Mouse (Mus musculus) MN1 (cell line): Measurements from ENCODE around the gene Nodal.

Source experiments
- DNase-seq: peaks from one replicate; pipeline ENCODE4 v3.0.0-alpha.2; 2016; ENCODE audit warnings: low spot score

The Nodal gene

DNA sequence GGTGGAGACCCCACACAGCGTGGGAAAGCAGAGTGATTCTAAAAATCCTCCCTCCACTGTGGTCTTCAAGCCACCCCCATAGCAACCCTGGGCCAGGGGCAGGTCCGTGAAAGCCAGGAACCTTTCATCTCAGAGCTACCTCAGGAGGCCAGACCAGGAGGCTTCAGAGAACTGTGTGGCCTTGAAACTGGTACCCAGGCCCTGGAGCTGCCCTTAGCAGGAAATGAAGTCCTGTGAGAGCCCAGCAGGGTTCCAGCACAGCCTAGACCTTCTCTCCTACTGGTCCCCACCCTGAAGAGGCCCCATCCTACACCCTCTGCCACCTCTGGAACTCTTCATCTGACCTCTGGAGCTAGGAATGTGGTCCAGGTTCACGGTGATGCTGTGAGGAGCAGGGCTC lies 19.6 kb upstream of the Nodal start:
- no peak for DNase-seq

GRCm38 (mm10) chr10:61399156-61399734 lies 18.5 kb upstream of the Nodal start:
- peak; percentile 82 for DNase-seq

- no peak for DNase-seq
Measured at GRCm38 (mm10) chr10:61400407-61400806, 17.4 kb upstream of the Nodal start.

DNA sequence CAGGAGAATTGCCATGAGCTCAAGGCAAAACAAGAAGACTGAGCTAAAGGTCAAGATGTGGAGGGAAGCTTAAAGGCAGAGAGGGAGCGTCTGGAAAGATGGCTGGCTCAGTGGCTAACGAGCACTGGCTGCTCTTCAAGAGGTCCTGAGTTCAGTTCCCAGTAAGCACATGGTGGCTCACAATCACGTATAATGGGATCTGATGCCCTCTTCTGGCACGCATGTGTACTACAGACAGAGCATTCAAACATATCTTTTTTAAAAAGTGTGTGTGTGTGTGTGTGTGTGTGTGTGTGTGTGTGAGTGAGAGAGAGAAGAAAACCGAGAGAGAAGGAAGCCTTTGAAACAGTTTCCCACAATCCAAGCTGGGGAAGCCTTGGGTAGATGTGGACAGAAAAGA lies 15.3 kb upstream of the Nodal start:
- no peak for DNase-seq

DNA sequence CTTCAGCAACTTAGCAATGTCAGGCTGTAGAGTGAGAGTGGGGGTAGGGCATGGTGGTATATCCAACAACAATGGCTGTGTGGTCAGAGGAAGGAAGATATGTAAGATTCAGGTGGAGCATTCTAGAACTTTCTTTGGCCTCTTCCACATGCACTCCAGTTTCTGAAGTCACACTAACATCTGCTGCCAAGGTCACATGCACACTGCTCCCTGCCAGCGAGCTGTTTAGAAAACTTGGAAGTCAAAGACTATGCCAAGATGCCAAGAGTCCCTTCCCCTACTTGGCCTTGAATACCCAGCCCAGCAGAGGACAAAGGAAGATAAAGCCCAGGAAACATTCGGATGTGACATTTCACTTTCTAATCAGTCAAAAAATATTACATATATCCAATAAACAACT lies 14.9 kb upstream of the Nodal start:
- DNase-seq: no peak

- no peak for DNase-seq
Measured at GRCm38 (mm10) chr10:61405958-61406357, 11.8 kb upstream of the Nodal start.

GRCm38 (mm10) chr10:61409776-61410175 lies 8.0 kb upstream of the Nodal start:
- DNase-seq: no peak

GRCm38 (mm10) chr10:61410193-61410592 lies 7.6 kb upstream of the Nodal start:
- no peak for DNase-seq

DNA sequence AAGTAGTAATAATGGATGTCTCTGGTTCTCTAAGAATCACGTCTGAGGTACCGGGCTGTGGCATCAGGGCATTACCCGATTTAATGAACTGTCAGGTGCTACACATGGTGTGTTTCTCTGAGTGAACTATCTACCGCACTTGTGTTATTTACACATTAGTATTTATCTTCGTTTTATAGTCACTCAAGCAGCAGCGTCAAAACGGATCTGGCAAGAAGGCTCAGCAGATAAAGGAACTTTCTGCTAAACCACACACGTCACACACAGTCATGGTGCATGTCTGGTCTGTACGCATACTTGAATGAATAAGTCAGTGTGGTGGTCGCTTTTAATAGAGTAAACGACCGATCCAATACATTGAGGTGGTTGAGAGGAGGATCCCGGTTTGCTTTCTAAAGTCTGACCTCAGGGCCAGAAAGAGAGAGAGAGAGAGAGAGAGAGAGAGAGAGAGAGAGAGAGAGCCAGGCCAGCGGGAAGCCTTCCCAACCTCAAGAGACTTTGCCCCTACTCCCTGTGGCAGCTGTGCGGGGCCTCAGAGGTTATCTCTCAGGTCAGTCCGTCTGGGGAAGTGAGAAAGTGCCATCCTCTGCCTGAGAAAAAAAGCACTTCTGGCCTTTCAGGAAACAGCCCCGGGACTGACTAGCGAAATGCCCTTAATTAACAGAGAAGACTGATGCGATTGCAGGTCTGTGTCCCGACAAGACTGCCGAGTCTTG lies 4.7 kb upstream of the Nodal start:
- peak; percentile 36 for DNase-seq

DNA sequence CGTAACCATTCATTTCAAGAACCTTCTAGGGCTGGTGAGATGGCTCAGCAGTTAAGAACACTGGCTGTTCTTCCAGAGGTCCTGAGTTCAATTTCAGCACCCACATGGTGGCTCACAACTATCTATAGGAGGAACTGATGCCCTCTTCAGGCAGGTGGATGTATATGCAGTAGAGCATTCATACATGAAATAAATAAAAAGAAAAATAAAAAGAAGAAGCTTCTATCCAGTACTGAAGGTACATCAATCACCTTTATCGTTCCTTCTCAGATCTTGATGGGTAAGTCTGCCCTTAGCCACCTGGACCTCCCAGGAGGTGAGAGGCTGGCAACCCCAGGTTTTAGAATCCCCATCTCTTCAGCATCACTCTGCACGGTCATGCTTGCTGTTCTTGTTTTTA lies 2.5 kb upstream of the Nodal start:
- no peak for DNase-seq

DNA sequence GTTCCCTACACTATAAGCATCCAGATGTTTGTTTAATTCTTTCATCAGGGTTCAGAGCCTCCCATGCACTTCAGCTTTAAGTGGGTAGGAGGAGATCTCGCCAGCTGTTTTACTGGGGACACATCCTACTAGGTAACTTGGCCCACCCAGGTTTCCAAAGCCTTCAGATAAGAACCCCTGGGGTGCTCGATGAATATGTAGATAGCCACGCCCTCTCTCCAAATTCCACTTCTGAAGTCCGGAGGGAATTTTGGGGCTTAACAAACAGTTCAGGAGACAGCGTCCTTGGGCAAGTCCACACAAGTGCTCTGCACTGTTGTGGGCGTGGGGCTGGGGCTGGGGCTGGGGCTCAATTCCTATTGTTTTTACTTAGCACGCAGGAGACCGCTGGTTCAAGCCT lies 1.9 kb upstream of the Nodal start:
- no peak for DNase-seq

DNA sequence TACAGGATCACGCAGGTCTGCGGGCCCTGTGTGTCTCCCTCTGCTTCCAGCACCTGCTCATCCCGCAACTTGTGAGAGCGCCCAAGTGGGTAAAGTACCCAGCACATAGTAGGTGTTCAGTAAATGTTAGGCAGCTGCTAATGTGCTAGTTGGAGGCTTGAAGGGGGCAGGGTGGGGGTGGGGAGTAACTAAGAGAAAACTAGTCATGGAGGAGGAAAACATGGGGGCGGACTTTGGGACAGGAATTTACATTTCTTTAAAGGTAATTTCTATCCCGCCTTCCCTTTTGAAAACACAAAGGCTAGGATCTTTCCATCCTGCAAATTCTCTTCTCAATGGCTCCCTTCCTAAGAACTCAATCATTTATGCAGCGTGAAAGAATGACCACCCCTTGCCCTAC lies 1.2 kb upstream of the Nodal start:
- DNase-seq: no peak

DNA sequence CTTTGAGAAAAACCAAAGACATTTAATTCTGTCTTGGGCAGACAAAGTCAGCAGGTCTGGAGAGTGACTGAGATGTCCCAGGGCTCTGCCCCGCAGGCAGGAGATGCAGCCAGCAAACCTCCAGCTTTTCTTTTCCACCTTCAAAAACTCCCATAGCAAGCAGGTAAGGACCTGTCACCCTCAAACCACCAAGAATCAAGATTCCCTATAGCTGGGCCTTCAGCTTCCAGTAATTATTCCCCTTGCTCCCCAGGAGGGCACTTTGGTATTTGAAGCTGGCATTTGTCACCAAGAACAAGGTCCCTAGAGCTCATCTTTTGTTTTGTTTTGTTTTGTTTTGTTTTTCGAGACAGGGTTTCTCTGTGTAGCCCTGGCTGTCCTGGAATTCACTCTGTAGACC lies 726 bp upstream of the Nodal start:
- no peak for DNase-seq

DNA sequence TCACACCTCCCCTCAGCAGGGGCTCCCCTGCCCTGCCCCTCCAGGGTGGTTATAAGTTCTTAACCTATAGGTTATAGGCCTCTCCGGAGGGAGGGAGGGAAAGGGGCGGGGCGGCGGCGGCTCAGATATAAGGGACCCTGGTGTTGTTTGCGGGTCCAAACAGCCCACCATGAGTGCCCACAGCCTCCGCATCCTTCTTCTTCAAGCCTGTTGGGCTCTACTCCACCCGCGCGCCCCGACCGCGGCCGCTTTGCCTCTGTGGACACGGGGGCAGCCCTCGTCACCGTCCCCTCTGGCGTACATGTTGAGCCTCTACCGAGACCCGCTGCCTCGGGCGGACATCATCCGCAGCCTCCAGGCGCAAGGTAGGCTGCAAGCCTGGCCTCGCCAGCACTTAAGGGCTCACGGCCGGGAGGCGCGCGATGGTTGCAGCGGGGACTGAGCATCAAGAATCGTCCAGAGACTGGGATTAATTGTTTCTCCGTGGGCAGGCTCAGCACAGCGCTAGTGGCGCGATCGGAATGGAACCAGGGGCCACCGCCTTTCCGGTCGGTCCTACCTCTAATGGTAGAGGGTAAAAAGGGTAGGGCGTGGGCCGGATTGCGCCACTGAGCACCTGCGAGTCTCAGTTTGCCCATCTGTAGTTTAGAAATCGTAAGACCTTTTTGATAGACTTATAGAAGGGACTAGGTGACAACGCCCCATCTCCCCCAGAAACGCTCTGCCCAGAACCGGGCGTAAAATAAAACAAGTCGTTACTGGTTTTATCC lies 544 bp downstream of the Nodal start:
- no peak for DNase-seq

GRCm38 (mm10) chr10:61419146-61419545 lies 1.4 kb downstream of the Nodal start:
- DNase-seq: no peak

- DNase-seq: no peak
Measured at GRCm38 (mm10) chr10:61420011-61420410, 2.2 kb downstream of the Nodal start.

DNA sequence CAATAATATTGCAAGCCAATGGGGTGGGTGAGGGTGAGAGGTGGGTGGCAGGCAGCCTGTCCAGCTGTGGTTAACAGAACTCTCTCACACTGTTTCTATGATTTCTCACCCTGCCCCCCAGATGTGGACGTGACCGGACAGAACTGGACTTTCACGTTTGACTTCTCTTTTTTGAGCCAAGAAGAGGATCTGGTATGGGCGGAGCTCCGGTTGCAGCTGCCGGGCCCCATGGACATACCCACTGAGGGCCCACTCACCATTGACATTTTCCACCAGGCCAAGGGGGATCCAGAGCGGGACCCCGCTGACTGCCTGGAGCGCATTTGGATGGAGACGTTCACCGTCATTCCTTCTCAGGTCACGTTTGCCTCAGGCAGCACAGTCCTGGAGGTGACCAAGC lies 5.1 kb downstream of the Nodal start:
- no peak for DNase-seq

- no peak for DNase-seq
Measured at GRCm38 (mm10) chr10:61423289-61423688, 5.5 kb downstream of the Nodal start.

- DNase-seq: no peak
Measured at GRCm38 (mm10) chr10:61424500-61424899, 6.7 kb downstream of the Nodal start.

DNA sequence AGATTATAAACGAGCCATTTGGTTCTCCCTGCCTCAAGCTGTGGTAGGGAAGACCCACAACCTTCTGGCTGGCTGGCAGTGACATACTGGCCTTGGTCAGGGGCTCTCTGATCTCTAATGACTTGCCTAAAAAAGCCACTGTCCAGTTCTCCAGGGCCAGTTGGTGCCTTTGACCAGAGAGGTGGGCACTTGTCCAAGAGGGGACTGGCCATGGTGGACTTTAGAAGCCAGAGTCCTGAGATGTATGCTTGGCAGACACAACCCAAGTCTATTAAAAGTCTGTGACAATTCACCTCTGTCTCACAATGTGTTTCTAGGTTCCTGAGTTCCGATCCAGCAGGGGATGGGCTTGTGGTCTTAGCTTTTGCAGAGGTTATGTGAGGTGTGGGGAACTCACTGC lies 7.3 kb downstream of the Nodal start:
- DNase-seq: no peak

DNA sequence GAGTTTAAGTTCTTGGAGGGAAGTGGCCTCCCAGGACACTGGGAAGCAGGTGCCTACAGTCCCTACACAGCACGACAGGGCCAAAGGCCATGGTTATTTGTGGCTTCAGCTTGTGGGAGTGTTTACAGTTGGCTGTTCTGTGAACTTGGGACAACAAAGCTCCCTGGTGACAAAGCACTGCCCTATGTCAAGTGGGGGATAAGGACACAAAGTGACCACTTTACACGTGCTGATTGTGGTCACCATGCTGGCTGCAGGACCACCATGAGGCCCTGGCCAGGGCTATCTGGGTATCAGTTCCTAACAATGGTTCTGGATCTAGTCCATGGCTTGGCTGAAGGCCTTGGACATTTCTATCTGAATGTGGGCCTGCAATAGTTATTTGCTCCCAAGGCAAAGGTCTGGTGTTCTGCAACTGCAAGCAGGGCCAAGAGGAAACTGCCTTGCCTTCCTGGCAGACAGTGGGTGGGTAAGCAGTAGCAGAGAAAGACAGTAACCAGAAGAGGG lies 8.5 kb downstream of the Nodal start:
- DNase-seq: no peak

DNA sequence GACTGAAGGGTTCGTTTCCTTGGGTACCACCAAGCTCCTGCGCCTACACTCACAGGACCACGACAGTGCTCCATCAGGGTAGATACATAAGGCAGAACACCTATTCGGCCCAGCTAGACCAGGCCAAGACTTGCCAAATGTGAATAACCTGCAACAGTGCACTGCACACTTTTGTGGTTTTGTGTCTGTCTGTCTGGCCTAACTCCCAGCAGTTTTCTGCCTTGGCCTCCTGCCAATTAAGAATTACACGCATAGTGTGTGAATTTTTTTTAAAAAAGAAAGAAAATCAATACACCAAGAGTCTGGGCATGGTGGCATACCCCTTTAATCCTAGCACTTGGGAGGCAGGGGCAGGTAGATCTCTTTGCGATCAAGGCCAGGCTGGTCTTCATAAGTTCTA lies 10.2 kb downstream of the Nodal start:
- no peak for DNase-seq

GRCm38 (mm10) chr10:61428416-61428815 lies 10.6 kb downstream of the Nodal start:
- no peak for DNase-seq
